Mouse (Mus musculus): ENCODE data around the gene St6gal2. TPM values are rescaled to one million over a fixed set of nuclear protein-coding genes. Genes with fewer than 3 reads are reported as not detected.

Gene St6gal2
- polyA plus RNA-seq, 1 experiment from 2014 or later: 0.37 TPM

Other genes starting within 250 kb of the St6gal2 start
- not detected in 2 replicates for gene Vmn2r118, start 179.8 kb downstream of the St6gal2 start, polyA plus RNA-seq (2015; fragmentation: Nextera tagmentation; extraction: Ambion mirVana)

Data from heart, embryonic 16.5 days (tissue).